Mouse (Mus musculus): Measurements from ENCODE around the gene Syngr1. TPM values are rescaled to one million over a fixed set of nuclear protein-coding genes. Genes with fewer than 3 reads are reported as not detected.

The Syngr1 gene
- polyA plus RNA-seq, 1 experiment from 2014 or later = 27.2 TPM

Small RNAs within 50 kb of the gene (microRNA-seq; reads per million reads assigned to microRNA genes)
- gene Snord43 = 12.9 reads per million, percentile 29 among the genes with 10 or more reads in this experiment

Other genes with a start within 250 kb of the Syngr1 start
- gene Apobec3, start 199.7 kb upstream of the Syngr1 start, polyA plus RNA-seq (2015; fragmentation: Nextera tagmentation; extraction: Ambion mirVana) = 4.6 and 5.2 TPM in 2 replicates
- gene Cbx7, start 120.2 kb upstream of the Syngr1 start, polyA plus RNA-seq (2015; fragmentation: Nextera tagmentation; extraction: Ambion mirVana) = 3.0 and 3.3 TPM in 2 replicates
- gene Pdgfb, start 76.4 kb upstream of the Syngr1 start, polyA plus RNA-seq (2015; fragmentation: Nextera tagmentation; extraction: Ambion mirVana) = 3.3 TPM in 2 replicates
- 597 and 620 TPM in 2 replicates for gene Rpl3, start 534 bp downstream of the Syngr1 start, polyA plus RNA-seq (2015; fragmentation: Nextera tagmentation; extraction: Ambion mirVana)
- gene Tab1, start 41.8 kb downstream of the Syngr1 start, polyA plus RNA-seq (2015; fragmentation: Nextera tagmentation; extraction: Ambion mirVana) = 35.9 and 38.9 TPM in 2 replicates
- 13.3 and 14.6 TPM in 2 replicates for gene Mgat3, start 82.4 kb downstream of the Syngr1 start, polyA plus RNA-seq (2015; fragmentation: Nextera tagmentation; extraction: Ambion mirVana)
- gene Mief1, start 142.7 kb downstream of the Syngr1 start, polyA plus RNA-seq (2015; fragmentation: Nextera tagmentation; extraction: Ambion mirVana) = 37.8 and 39.1 TPM in 2 replicates
- gene AC140267.1, start 144.5 kb downstream of the Syngr1 start, polyA plus RNA-seq (2015; fragmentation: Nextera tagmentation; extraction: Ambion mirVana) = 3.7 TPM in 1 of 2 replicates, not detected in the other
- gene Atf4, start 163.8 kb downstream of the Syngr1 start, polyA plus RNA-seq (2015; fragmentation: Nextera tagmentation; extraction: Ambion mirVana) = 114 TPM in 2 replicates
- gene Rps19bp1, start 173.0 kb downstream of the Syngr1 start, polyA plus RNA-seq (2015; fragmentation: Nextera tagmentation; extraction: Ambion mirVana) = 65.2 and 74.2 TPM in 2 replicates
- gene Cacna1i, start 195.9 kb downstream of the Syngr1 start, polyA plus RNA-seq (2015; fragmentation: Nextera tagmentation; extraction: Ambion mirVana) = 0.23 and 0.24 TPM in 2 replicates

Data from neural tube, embryonic 13.5 days (tissue).